Mouse (Mus musculus): Measurements from ENCODE around the gene Olfr1055. TPM values are rescaled to one million over a fixed set of nuclear protein-coding genes. Genes with fewer than 3 reads are reported as not detected.
A peak's percentile ranks its signal among the peaks of the same experiment; 100 is the strongest.
"Not testable (repeated sequence)": the region's sequence is repeated elsewhere in the genome, so short reads cannot be mapped to it uniquely, and the experiment has no call there.

Olfr1055 gene
- not detected in 2 replicates for total RNA-seq (2014; rRNA removed)
- polyA plus RNA-seq (2015; fragmentation: Nextera tagmentation; extraction: Ambion mirVana): not detected in 2 replicates

GRCm38 (mm10) chr2:86350184-86350583, at the start of gene Olfr1055:
Gene Olfr1055 (minus strand): TSS chr2:86350284.
- Histone ChIP-seq H3K4me3 (ENCODE audit: low read depth, low read length) (no peak within 1 kb of the TSS), H3K9me3 (ENCODE audit: low read length) (no peaks in the 10 kb centered on the region), H3K36me3 (ENCODE audit: insufficient read depth, low read length) (no peaks in the 10 kb centered on the region), H3K4me2 (ENCODE audit: low read depth, low read length, poor library complexity, severe bottlenecking) (no peak within 1 kb of the TSS), H3K4me1 (ENCODE audit: insufficient read depth, low read length) (no peaks in the 10 kb centered on the region), H3K27me3 (ENCODE audit: insufficient read depth, low read length) (no peaks in the 10 kb centered on the region), H3K27ac (ENCODE audit: low read depth, low read length) (no peak within 1 kb of the TSS), H3K9ac (replicated peaks; ENCODE audit: low read length, poor library complexity, severe bottlenecking) (no peak within 1 kb of the TSS)
- no peak for ATAC-seq (ENCODE audit: low FRiP score)
- no peak for DNase-seq (ENCODE audit: low spot score)
- WGBS: 95% methylated on average over 5 of the region's 5 CpGs
- TF ChIP-seq CTCF (IDR thresholded peaks at IDR 0.05): no peak

GRCm38 (mm10) chr2:86395114-86395513, 45.0 kb upstream of the Olfr1055 start:
- Histone ChIP-seq H3K27me3 (ENCODE audit: insufficient read depth, low read length) (no peaks in the 10 kb centered on the region), H3K4me2 (ENCODE audit: low read depth, low read length, poor library complexity, severe bottlenecking) (no peak overlapping the region), H3K27ac (ENCODE audit: low read depth, low read length) (no peak overlapping the region), H3K4me1 (ENCODE audit: insufficient read depth, low read length) (no peaks in the 10 kb centered on the region), H3K4me3 (ENCODE audit: low read depth, low read length) (no peak overlapping the region), H3K36me3 (ENCODE audit: insufficient read depth, low read length) (no peaks in the 10 kb centered on the region), H3K9ac (replicated peaks; ENCODE audit: low read length, poor library complexity, severe bottlenecking) (no peak overlapping the region), H3K9me3 (ENCODE audit: low read length) (no peaks in the 10 kb centered on the region)
- ATAC-seq (ENCODE audit: low FRiP score) (no peak), DNase-seq (ENCODE audit: low spot score) (no peak)
- 88% methylated on average over 2 of the region's 2 CpGs for WGBS
- TF ChIP-seq CTCF (IDR thresholded peaks at IDR 0.05): no peak

DNA sequence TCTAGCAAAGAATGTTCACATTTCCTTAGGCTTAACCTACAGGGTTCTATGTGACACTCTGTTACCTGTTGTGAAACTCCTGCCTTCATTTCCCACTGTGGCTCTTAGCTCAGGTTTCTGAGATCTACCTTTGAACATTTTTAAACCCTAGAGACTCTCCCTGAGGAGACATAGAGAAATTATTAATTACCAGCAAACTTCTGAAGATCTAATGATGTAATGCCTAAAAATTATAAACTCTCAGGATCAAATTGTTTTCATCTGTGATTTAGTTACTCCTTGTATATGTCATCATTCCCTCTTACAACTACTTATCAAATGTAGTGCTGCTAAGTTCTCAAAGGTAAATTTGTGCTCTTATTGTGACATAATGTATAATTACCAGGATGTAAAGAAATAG, 38.4 kb upstream of the Olfr1055 start, which contains the start of gene Olfr1058:
Olfr1058 (minus strand) TSS at position 101 of the 400 bp plus-strand sequence.
- H3K9me3 ChIP-seq (ENCODE audit: low read length); ATAC-seq (ENCODE audit: low FRiP score); H3K27me3 ChIP-seq (ENCODE audit: insufficient read depth, low read length); DNase-seq (ENCODE audit: low spot score); H3K4me2 ChIP-seq (ENCODE audit: low read depth, low read length, poor library complexity, severe bottlenecking); H3K36me3 ChIP-seq (ENCODE audit: insufficient read depth, low read length); H3K9ac ChIP-seq (replicated peaks; ENCODE audit: low read length, poor library complexity, severe bottlenecking); H3K4me1 ChIP-seq (ENCODE audit: insufficient read depth, low read length); H3K4me3 ChIP-seq (ENCODE audit: low read depth, low read length); H3K27ac ChIP-seq (ENCODE audit: low read depth, low read length): not testable (repeated sequence)

DNA sequence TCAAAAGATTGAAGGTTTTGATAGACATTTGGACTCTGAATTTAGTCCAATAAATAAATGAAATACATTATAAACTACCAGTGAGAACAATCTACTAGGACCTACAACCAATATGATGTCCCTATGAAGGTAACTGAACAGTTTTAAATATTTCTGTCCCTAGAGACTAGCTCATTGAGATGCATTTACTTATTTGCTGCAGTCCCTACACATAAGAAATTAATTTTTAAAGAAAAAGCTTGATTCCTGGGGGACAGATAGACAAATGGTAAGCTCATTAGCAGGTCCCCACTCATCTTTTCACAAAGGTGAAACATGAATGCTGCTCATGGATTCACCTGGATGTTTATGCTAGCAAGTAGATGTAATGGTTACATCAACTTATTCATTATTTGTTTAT, 28.2 kb upstream of the Olfr1055 start, which contains the start of gene Olfr1057:
Olfr1057 (minus strand) TSS at position 101 of the 400 bp plus-strand sequence.
- Histone ChIP-seq H3K4me2 (ENCODE audit: low read depth, low read length, poor library complexity, severe bottlenecking) (no peak within 1 kb of the TSS), H3K4me3 (ENCODE audit: low read depth, low read length) (no peak within 1 kb of the TSS), H3K36me3 (ENCODE audit: insufficient read depth, low read length) (no peaks in the 10 kb centered on the region), H3K27me3 (ENCODE audit: insufficient read depth, low read length) (no peaks in the 10 kb centered on the region), H3K9me3 (ENCODE audit: low read length) (no peaks in the 10 kb centered on the region), H3K4me1 (ENCODE audit: insufficient read depth, low read length) (no peaks in the 10 kb centered on the region), H3K27ac (ENCODE audit: low read depth, low read length) (no peak within 1 kb of the TSS), H3K9ac (replicated peaks; ENCODE audit: low read length, poor library complexity, severe bottlenecking) (no peak within 1 kb of the TSS)
- no peak for TF ChIP-seq CTCF (IDR thresholded peaks at IDR 0.05)
- ATAC-seq (ENCODE audit: low FRiP score) (no peak), DNase-seq (ENCODE audit: low spot score) (no peak)

GRCm38 (mm10) chr2:86366342-86366741, 16.3 kb upstream of the Olfr1055 start:
- H3K27me3 ChIP-seq (ENCODE audit: insufficient read depth, low read length); H3K4me2 ChIP-seq (ENCODE audit: low read depth, low read length, poor library complexity, severe bottlenecking); H3K27ac ChIP-seq (ENCODE audit: low read depth, low read length); H3K9ac ChIP-seq (replicated peaks; ENCODE audit: low read length, poor library complexity, severe bottlenecking); ATAC-seq (ENCODE audit: low FRiP score); DNase-seq (ENCODE audit: low spot score); H3K4me3 ChIP-seq (ENCODE audit: low read depth, low read length); H3K36me3 ChIP-seq (ENCODE audit: insufficient read depth, low read length); H3K4me1 ChIP-seq (ENCODE audit: insufficient read depth, low read length); H3K9me3 ChIP-seq (ENCODE audit: low read length): not testable (repeated sequence)
- WGBS: no CpG with 5 or more reads among the region's 6 CpGs

GRCm38 (mm10) chr2:86362369-86362768, 12.3 kb upstream of the Olfr1055 start, which contains the start of gene Olfr1056:
Gene Olfr1056 (minus strand): TSS chr2:86362469.
- Histone ChIP-seq H3K4me1 (ENCODE audit: insufficient read depth, low read length) (no peaks in the 10 kb centered on the region), H3K4me3 (ENCODE audit: low read depth, low read length) (no peak within 1 kb of the TSS), H3K9ac (replicated peaks; ENCODE audit: low read length, poor library complexity, severe bottlenecking) (no peak within 1 kb of the TSS), H3K9me3 (ENCODE audit: low read length) (no peaks in the 10 kb centered on the region), H3K27me3 (ENCODE audit: insufficient read depth, low read length) (no peaks in the 10 kb centered on the region), H3K4me2 (ENCODE audit: low read depth, low read length, poor library complexity, severe bottlenecking) (no peak within 1 kb of the TSS), H3K27ac (ENCODE audit: low read depth, low read length) (no peak within 1 kb of the TSS), H3K36me3 (ENCODE audit: insufficient read depth, low read length) (no peaks in the 10 kb centered on the region)
- ATAC-seq (ENCODE audit: low FRiP score) (no peak), DNase-seq (ENCODE audit: low spot score) (no peak)
- no peak for TF ChIP-seq CTCF (IDR thresholded peaks at IDR 0.05)

DNA sequence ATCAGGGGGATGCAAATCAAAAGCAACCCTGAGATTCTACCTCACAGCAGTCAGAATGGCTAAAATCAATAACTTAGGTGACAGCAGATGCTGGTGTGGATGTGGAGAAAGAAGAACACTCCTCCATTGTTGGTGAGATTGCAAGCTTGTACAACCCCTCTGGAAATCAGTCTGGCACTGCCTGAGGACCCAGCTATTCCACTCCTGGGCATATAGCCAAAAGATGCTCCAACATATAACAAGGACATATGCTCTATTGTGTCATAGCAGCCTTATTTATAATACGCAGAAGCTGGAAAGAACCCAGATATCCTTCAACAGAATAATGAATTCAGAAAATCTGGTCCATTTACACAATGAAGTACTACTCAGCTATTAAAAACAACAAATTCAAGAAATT, 1.7 kb upstream of the Olfr1055 start:
- DNase-seq (ENCODE audit: low spot score): peak; percentile 3
- not testable (repeated sequence) for H3K27me3 ChIP-seq (ENCODE audit: insufficient read depth, low read length)
- 92% methylated on average over 1 of the region's 1 CpGs for WGBS

More for the DNA sequence above, 1.7 kb upstream of the Olfr1055 start:
- not testable (repeated sequence) for H3K4me1 ChIP-seq (ENCODE audit: insufficient read depth, low read length); H3K9ac ChIP-seq (replicated peaks; ENCODE audit: low read length, poor library complexity, severe bottlenecking); H3K27ac ChIP-seq (ENCODE audit: low read depth, low read length); H3K36me3 ChIP-seq (ENCODE audit: insufficient read depth, low read length); H3K4me2 ChIP-seq (ENCODE audit: low read depth, low read length, poor library complexity, severe bottlenecking); ATAC-seq (ENCODE audit: low FRiP score); H3K4me3 ChIP-seq (ENCODE audit: low read depth, low read length); H3K9me3 ChIP-seq (ENCODE audit: low read length)
